Mouse (Mus musculus): ENCODE results near the gene Gm45808.
A peak's percentile ranks its signal among the peaks of the same experiment; 100 is the strongest.
"Not testable (repeated sequence)": the region's sequence is repeated elsewhere in the genome, so short reads cannot be mapped to it uniquely, and the experiment has no call there.

Gene Gm45808

GRCm38 (mm10) chr7:45509181-45509882, 22.7 kb upstream of the Gm45808 start:
- DNase-seq, result no peak

GRCm38 (mm10) chr7:45508561-45508960, 21.9 kb upstream of the Gm45808 start:
- no peak for DNase-seq

GRCm38 (mm10) chr7:45507583-45507982, 21.0 kb upstream of the Gm45808 start:
- DNase-seq, result no peak

GRCm38 (mm10) chr7:45498427-45498826, 11.8 kb upstream of the Gm45808 start:
- no peak for DNase-seq

GRCm38 (mm10) chr7:45494548-45494947, 7.9 kb upstream of the Gm45808 start:
- no peak for DNase-seq

GRCm38 (mm10) chr7:45492951-45493350, 6.3 kb upstream of the Gm45808 start:
- DNase-seq, result peak; percentile 91

GRCm38 (mm10) chr7:45492225-45492844, 5.7 kb upstream of the Gm45808 start:
- peak; percentile 64 for DNase-seq

GRCm38 (mm10) chr7:45491264-45491663, 4.7 kb upstream of the Gm45808 start:
- no peak for DNase-seq

GRCm38 (mm10) chr7:45490822-45491221, 4.2 kb upstream of the Gm45808 start:
- DNase-seq, result no peak

GRCm38 (mm10) chr7:45489578-45489977, 3.0 kb upstream of the Gm45808 start:
- DNase-seq, result no peak

GRCm38 (mm10) chr7:45488293-45489204, 1.9 kb upstream of the Gm45808 start, which contains the start of gene Dhdh:
Gene Dhdh (minus strand): TSS chr7:45488805.
- DNase-seq, result peak; percentile 72

- no peak for DNase-seq
Measured at GRCm38 (mm10) chr7:45487861-45488292, 1.3 kb upstream of the Gm45808 start.

- no peak for DNase-seq
Measured at GRCm38 (mm10) chr7:45486158-45486557, 453 bp downstream of the Gm45808 start.

- not testable (repeated sequence) for DNase-seq
Measured at GRCm38 (mm10) chr7:45484985-45485384, 1.6 kb downstream of the Gm45808 start.

- DNase-seq, result no peak
Measured at GRCm38 (mm10) chr7:45482166-45482565, 4.4 kb downstream of the Gm45808 start.

- peak; percentile 85 for DNase-seq
Measured at GRCm38 (mm10) chr7:45481374-45481927, 5.2 kb downstream of the Gm45808 start, which contains the start of gene Tulp2. Gene Tulp2 (plus strand): TSS chr7:45481877.

GRCm38 (mm10) chr7:45480310-45480709, 6.3 kb downstream of the Gm45808 start:
- DNase-seq, result not testable (repeated sequence)

- no peak for DNase-seq
Measured at GRCm38 (mm10) chr7:45478774-45479173, 7.8 kb downstream of the Gm45808 start.

- DNase-seq, result peak; percentile 78
Measured at GRCm38 (mm10) chr7:45477003-45477402, 9.6 kb downstream of the Gm45808 start.

GRCm38 (mm10) chr7:45476453-45476852, 10.2 kb downstream of the Gm45808 start:
- DNase-seq, result no peak

- peak; percentile 80 for DNase-seq
Measured at GRCm38 (mm10) chr7:45475291-45475969, 11.2 kb downstream of the Gm45808 start.

- peak; percentile 85 for DNase-seq
Measured at GRCm38 (mm10) chr7:45470869-45471268, 15.7 kb downstream of the Gm45808 start.

Measured in cerebellum, adult 9-10 months (tissue).